Mouse (Mus musculus): ENCODE results near the gene Cog1.

Gene Cog1

GRCm38 (mm10) chr11:113667122-113667521 lies 18.2 kb downstream of the Cog1 start:
- DNase-seq (ENCODE audit: low spot score in 2 of 2) = no peak

GRCm38 (mm10) chr11:113667704-113668103 lies 18.7 kb downstream of the Cog1 start:
- no peak for DNase-seq (ENCODE audit: low spot score in 2 of 2)

DNA sequence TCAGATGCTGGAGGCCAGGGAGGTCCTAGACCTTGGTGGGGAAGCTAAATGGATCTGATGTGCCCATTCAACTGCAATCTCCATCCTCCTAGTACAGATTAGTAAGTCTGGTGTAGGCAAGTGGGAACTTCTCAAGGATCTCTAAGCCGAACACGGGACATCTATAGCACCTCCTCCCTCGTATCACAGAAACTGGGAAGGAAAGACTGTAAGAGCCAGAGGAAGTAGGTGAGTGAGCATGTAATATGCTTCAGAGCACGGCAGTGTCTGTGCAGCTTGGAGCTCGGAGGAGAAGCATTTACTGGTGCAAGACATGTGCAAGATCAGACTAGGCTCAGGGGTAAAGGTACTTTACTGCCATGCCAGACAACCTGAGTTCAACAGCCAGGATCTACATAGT lies 19.9 kb downstream of the Cog1 start:
- DNase-seq (ENCODE audit: low spot score in 2 of 2) = no peak

GRCm38 (mm10) chr11:113669711-113670110 lies 20.7 kb downstream of the Cog1 start:
- no peak for DNase-seq (ENCODE audit: low spot score in 2 of 2)

DNA sequence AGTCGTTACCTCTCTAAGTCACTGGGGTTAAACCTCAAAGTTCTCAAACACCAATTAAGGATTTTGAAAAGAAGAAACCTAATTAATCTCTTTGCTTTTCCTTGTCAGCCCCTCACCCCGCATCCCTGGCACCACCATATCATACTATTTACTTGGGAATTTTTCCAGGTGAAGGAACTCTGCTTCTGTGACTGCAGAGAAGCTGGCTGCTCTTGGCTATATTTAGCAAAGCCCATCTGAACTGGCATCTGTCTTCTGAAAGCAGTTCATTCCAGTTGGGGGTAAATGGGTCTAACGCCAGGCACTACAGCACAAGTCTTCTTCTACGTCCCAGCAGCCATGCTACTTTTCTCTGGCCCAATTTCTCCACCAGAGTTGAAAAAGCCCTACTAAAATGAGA lies 24.6 kb downstream of the Cog1 start:
- DNase-seq (ENCODE audit: low spot score in 2 of 2) = no peak

GRCm38 (mm10) chr11:113674595-113674994 lies 25.6 kb downstream of the Cog1 start:
- DNase-seq (ENCODE audit: low spot score in 2 of 2) = no peak

DNA sequence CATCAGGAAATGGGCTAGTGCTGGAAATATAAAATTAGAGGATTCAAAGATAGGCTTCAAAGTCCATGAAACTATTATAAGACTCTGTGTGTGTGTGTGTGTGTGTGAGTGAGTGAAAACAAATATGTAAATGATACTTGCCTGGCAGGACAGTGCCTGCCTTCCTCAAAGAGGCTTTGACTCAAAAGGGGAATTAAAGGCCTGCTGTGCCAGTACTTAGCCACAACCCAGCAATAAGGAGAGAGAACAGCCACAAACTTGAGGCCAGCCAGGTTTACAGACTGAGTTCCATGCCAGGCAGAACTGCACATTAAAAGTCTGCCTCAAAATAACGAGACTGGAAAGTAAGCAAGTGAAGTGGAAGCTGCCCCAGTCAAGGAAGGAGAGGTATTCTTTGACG lies 27.9 kb downstream of the Cog1 start:
- DNase-seq (ENCODE audit: low spot score in 2 of 2) = no peak

GRCm38 (mm10) chr11:113677378-113677777 lies 28.4 kb downstream of the Cog1 start:
- DNase-seq (ENCODE audit: low spot score in 2 of 2) = no peak

DNA sequence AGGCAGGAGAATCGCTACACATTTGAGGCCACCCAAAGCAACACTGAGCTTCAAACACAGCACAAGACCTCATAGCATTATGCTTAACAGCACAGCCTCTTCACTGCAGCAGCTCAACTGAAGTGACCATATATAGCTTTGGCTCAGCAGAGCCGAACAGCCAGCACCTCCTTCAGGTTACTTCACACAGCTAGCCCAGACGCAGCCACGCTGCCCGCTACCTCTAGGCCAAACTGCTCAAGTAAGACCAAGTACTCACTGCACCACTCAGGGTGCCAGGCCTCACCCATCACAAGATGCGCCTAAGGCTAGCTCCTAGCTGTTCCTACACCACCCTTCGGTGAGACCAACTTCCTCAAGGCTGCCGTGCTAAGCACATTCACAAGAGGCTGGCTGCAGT lies 29.4 kb downstream of the Cog1 start:
- DNase-seq (ENCODE audit: low spot score in 2 of 2) = no peak

GRCm38 (mm10) chr11:113680954-113681353 lies 32.0 kb downstream of the Cog1 start:
- DNase-seq (ENCODE audit: low spot score in 2 of 2) = no peak

- DNase-seq (ENCODE audit: low spot score in 2 of 2) = no peak
These were observed 33.0 kb downstream of the Cog1 start for GRCm38 (mm10) chr11:113681979-113682378.

GRCm38 (mm10) chr11:113682897-113683626 lies 34.1 kb downstream of the Cog1 start:
- no peak for DNase-seq (ENCODE audit: low spot score in 2 of 2)

- no peak for DNase-seq (ENCODE audit: low spot score in 2 of 2)
These were observed 34.6 kb downstream of the Cog1 start for GRCm38 (mm10) chr11:113683627-113683956.

DNA sequence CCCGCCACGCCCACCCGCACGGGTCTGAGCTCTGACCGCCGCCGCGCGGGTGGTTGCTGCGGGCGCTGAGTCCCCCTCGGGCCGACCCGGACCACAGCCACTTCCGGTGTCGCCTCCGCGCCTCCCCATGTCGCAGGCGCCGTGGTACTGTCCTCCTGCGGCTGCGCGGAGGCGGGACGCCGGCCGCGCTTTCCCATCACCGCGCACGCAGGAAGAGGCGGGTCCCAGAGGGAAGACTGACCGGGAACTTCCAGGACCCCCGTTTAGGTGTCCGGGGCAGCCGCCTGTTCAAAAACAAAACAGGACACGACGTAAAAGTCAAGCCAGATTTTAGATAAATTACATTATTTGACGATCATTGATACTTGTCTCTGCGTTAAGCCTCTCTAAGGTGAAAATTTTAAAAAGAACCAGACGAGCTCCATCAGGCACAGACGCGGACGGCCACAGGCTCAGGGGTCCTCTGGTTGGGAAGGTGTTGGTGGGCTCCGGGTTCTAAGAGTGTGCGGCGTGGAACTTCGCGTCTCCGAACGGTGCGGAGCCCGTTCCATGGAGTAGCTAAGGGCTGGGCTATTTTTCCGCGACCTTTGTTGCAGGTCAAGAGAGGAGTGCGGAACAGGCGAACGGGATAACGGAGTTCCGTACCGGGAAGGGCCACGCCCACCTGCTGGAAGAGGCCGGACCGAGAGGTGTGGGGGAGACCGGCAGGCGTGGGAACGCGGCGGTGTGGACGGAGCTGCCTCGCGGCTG lies 35.2 kb downstream of the Cog1 start, which contains the start of the genes Fam104a and D11Wsu47e:
Gene Fam104a, minus strand, starts transcription at position 199 of the 750 bp plus-strand sequence.
Gene D11Wsu47e, plus strand, starts transcription at position 456 of the 750 bp plus-strand sequence.
- DNase-seq (ENCODE audit: low spot score in 2 of 2) = peak; percentile 93 to 96

DNA sequence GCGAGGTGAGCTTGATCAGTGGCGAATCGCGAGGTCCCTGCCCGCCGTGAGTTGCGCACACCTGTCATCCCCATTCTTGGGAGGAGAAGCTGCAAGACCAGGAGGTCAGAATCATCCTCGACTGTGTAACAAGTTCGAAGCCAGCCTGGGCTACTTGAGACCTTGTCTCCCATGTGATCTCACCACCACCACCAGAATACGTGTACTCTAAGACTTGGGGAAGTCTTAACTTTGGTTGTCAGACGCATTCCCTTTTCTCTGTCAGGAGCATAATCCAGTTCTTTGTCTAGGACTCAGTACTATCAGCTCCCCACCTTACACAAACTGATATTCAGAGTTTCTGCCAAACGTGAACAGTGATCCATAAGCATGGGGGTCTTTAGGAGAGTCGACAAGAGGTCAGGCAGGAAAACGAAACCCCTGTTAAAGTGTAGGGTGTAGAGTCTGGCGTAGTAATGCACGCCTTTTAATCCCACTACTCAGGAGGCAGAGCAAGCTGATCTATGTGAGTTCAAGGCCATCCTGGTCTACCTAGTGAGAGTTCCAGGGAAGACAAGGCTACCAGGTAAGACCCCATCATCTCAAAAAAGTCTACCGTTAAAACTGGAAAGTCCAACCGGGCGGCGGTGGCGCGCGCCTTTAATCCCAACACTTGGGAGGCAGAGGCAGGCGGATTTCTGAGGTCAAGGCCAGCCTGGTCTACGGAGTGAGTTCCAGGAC lies 35.9 kb downstream of the Cog1 start:
- no peak for DNase-seq (ENCODE audit: low spot score in 2 of 2)

- DNase-seq (ENCODE audit: low spot score in 2 of 2) = no peak
These were observed 38.1 kb downstream of the Cog1 start for GRCm38 (mm10) chr11:113687031-113687430.

DNA sequence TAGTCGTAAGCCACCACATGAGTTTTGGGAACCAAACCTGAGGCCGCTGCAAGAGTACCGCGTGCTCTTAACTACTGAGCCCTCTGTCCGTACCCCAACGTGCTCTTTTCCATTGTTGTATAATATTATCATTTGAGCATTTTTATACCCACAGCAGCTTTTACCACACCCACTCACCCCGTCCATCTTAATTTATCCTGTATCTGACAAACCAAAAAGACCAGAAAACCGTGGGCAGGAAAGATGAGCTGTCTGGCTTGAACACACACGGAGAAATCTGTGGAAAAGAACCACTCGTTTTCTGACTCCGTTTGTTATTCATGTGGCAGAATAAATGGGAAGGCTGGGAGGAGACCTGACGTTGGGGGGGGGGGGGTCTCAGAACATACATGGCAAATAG lies 41.5 kb downstream of the Cog1 start:
- no peak for DNase-seq (ENCODE audit: low spot score in 2 of 2)

DNA sequence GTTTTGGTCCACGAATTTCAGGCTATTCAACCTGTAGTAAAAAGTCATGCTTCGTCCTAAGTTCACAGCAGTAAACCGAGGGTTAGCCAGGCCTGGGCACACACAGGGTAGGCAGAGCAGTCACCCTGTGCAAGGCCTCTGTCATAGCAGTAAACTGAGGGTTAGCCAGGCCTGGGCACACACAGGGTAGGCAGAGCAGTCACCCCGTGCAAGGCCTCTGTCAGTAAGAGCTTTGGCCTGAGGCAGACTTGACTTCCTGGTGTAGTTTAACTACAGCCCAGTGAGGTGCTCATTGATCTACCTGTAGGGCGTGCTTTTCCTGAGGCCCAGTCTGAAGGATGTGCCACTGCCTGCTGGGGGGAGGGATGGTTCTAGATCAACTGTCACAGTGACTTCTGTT lies 42.3 kb downstream of the Cog1 start:
- DNase-seq (ENCODE audit: low spot score in 2 of 2) = no peak

DNA sequence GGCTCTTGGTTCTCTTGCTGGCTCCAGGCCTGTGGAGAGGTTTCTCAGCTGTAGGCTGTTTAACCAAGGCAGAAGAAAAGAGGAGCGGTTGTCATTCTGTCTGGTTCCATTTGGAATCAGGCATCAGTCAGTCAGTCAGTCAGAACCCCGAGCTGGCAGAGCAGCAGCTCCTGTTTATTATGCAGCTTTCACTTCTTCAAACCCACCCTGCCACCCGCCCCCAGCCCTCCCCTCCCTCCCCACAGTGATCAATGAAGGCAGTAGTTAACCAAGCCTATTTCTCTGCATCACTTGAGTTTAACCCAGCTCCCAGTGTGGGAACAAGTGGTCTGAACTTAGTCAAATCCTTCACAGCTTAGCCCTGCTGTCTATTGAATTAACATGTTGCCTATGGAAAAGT lies 42.9 kb downstream of the Cog1 start:
- no peak for DNase-seq (ENCODE audit: low spot score in 2 of 2)

DNA sequence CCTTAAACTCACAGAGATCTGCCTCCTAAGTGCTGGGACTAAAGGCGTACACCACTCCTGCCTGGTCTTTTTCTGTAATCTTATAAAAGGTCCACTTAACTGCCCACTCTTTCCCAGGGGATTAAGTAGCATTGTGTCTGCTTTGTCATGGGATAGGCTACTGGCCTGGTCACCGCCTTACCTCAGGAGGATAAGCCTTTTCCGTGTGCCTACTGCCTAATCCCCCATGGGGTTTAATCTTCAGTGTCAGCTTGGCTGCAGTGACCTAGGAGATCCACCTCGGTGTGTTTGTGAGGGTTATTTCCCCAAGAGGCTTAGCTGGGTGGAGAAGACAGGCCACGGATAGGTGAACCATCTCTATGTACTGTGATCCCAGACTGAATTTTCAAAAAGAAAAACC lies 48.6 kb downstream of the Cog1 start:
- DNase-seq (ENCODE audit: low spot score in 2 of 2) = no peak

DNA sequence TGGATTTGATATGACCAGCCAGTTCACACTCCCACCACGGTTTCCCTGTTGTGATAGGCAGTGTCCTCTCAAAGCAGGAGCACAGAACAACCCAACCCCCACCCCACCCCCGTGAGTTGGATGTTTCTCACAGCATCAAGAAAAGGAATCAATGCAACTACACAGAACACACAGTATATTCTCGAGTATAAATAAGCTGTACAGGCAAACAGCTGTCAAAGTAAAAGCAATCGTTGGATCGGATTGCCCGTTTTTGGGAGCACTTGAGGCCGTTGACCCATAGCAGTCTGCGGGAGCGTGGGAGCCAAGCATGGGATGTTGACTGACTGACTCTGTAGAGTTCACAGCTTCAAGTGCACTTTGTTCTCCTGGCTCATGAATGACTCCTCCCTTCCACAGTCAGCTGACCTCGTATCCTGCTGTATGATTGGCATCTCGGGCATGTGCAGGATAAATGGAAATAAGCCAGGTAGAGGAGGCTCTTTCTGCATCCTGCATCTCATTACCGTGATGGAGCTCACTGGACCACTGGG lies 49.1 kb downstream of the Cog1 start:
- no peak for DNase-seq (ENCODE audit: low spot score in 2 of 2)

DNA sequence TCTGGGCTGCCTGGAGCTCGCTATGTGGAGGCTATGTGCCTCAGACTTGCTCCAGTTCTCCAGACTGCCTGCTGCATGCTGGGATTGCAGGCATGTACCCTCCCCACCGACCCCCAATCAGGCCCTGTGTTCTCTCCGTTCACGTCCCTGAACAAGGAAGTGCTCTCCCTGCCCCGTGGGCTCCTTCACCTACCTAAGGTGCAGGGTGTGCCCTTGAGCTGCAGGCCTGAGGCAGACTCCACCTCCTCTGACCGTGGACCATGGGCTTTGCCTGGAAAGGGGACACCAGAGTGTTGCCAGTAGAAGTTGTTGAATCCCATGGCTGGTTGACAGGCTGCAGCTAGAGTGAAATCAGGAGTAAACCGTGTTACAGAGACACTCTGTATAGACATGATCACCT lies 50.7 kb downstream of the Cog1 start:
- no peak for DNase-seq (ENCODE audit: low spot score in 2 of 2)

Data from frontal cortex, postnatal 25 days (tissue).